Mouse (Mus musculus) liver, embryonic 14.5 days (tissue): ENCODE measurements around the gene Per1. TPM values are rescaled to one million over a fixed set of nuclear protein-coding genes. Genes with fewer than 3 reads are reported as not detected.

Experiments used
- ATAC-seq: fragments of 200-750 bp; cut with Nextera tagmentation; 2 replicates; pipeline ENCODE4 v1.8.0; 2017; ENCODE audit warnings: moderate number of reproducible peaks, mild to moderate bottlenecking, moderate library complexity; ENCODE audit not compliant: insufficient read depth
- DNase-seq, 3 experiments: peaks; one replicate each; pipeline ENCODE4 v3.0.0-alpha.2; 2012 to 2013; ENCODE audit warnings: low read depth in 3 of 3, low spot score in 3 of 3
- H3K27ac ChIP-seq: fragments of 300-500 bp; sonication (generic); 2 replicates; pipeline ENCODE4 v1.5.1; 2014; ENCODE audit warnings: moderate library complexity, mild to moderate bottlenecking, control low read depth, inconsistent platforms
- H3K27me3 ChIP-seq: fragments of 300-500 bp; sonication (generic); 2 replicates; pipeline ENCODE4 v1.6.1; 2014; ENCODE audit warnings: mild to moderate bottlenecking, low read length, moderate library complexity; ENCODE audit not compliant: control insufficient read depth, insufficient read depth
- H3K36me3 ChIP-seq: fragments of 300-500 bp; sonication (generic); replicated peaks from 2 replicates; pipeline ENCODE4 v1.6.1; 2014; ENCODE audit warnings: low read depth; ENCODE audit not compliant: control insufficient read depth, insufficient read depth
- H3K4me1 ChIP-seq, 2 experiments: fragments of 200-500 bp in 1 of 2; fragments of 300-500 bp in 1 of 2; sonication (generic) in 1 of 2; replicated peaks; 2 replicates each; pipeline ENCODE4 v1.6.1; 2012 to 2014; ENCODE audit warnings: antibody characterized with exemption in 1 of 2, inconsistent platforms in 1 of 2, low read length in 1 of 2; ENCODE audit not compliant: control insufficient read depth in 2 of 2, insufficient read depth in 2 of 2
- H3K4me2 ChIP-seq: fragments of 300-500 bp; sonication (generic); 2 replicates; pipeline ENCODE4 v1.6.1; 2014; ENCODE audit warnings: low read depth, mild to moderate bottlenecking, control low read depth, moderate library complexity
- H3K4me3 ChIP-seq, 2 experiments: fragments of 200-500 bp in 1 of 2; fragments of 300-500 bp in 1 of 2; sonication (generic) in 1 of 2; 2 replicates each; pipeline ENCODE4 v1.5.1; 2012 to 2014; ENCODE audit warnings: low read depth in 2 of 2, low read length in 2 of 2, mild to moderate bottlenecking in 2 of 2, control low read depth in 1 of 2, inconsistent platforms in 1 of 2, moderate library complexity in 1 of 2; ENCODE audit not compliant: insufficient read depth in 1 of 2
- H3K9ac ChIP-seq: fragments of 300-500 bp; sonication (generic); replicated peaks from 2 replicates; pipeline ENCODE4 v1.6.1; 2014; ENCODE audit warnings: mild to moderate bottlenecking, control low read depth, moderate library complexity
- H3K9me3 ChIP-seq: fragments of 300-500 bp; sonication (generic); 2 replicates; pipeline ENCODE4 v1.6.1; 2016; ENCODE audit warnings: low read length, mixed read lengths; ENCODE audit not compliant: control insufficient read depth
- CTCF ChIP-seq: IDR thresholded peaks from 2 replicates; pipeline ENCODE4 v1.5.1; 2016; ENCODE audit warnings: antibody characterized with exemption, low read depth, control low read depth
- EP300 ChIP-seq: IDR thresholded peaks from 2 replicates; pipeline ENCODE4 v1.6.1; 2016; ENCODE audit warnings: antibody characterized with exemption, low read depth
- WGBS: fragments of 180-500 bp; shearing (Covaris S2); extraction: QIAGEN DNeasy Blood & Tissue Kit; methylation state at CpG from one replicate; pipeline ENCODE4 v1.1.7; 2014; ENCODE audit not compliant: insufficient replicate concordance; 5-methylcytosine and 5-hydroxymethylcytosine counted together
- polyA plus RNA-seq, 2 experiments: library from polyadenylated mRNA; depleted of rRNA in 1 of 2; stranded (reverse) in 1 of 2; unstranded in 1 of 2; fragments of >200 nt; fragmentation: Nextera tagmentation in 1 of 2; extraction: Ambion mirVana in 1 of 2; gene quantifications; 2 replicates each; pipeline versions ENCODE4 v1.2.1 to v1.2.3; 2012 to 2014

The Per1 gene
- polyA plus RNA-seq, 2 experiments, result 1.9 to 4.2 TPM

GRCm38 (mm10) chr11:69105227-69105626 lies 10.2 kb downstream of the Per1 start:
- Histone ChIP-seq H3K9me3 (no peaks in the 10 kb centered on the region), H3K27me3 (no peaks in the 10 kb centered on the region), H3K4me3 (no peak overlapping the region), H3K36me3 (peaks cover 8% of the 10 kb centered on the region), H3K27ac (no peak overlapping the region), H3K4me1 (peaks cover 0 to 7% of the 10 kb centered on the region in 2 experiments; a peak in 2 of 4 replicates), H3K4me2 (no peak overlapping the region), H3K9ac (no peak overlapping the region)
- TF ChIP-seq EP300 (no peak), CTCF (no peak)
- no peak for ATAC-seq
- DNase-seq, result no peak
- 73% methylated on average over 6 of the region's 6 CpGs for WGBS

DNA sequence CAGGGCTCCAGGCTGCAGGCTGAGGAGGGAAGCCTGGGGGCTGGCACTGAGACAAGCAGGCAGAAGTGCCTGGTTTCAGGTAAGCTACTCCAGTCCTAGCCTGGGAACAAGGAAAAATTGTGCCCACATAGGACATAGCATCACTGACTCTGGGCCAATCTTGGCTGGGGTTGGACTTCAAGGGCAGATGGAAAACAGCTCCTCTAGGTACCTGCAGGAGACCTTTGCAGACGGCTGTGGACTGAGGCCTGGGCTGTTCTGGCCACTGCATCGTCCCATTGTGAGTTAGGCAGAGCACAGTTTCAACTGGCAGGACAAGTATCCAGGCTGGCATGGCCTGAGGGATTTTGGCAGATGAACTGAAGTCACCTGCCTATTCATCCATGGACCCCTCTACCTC lies 10.8 kb downstream of the Per1 start:
- no peak overlapping the region for H3K27ac ChIP-seq
- peaks cover 0 to 5% of the 10 kb centered on the region in 2 experiments; a peak in 3 of 4 replicates for H3K4me1 ChIP-seq
- H3K36me3 ChIP-seq, result peaks cover 8% of the 10 kb centered on the region
- H3K4me3 ChIP-seq, result no peak overlapping the region
- H3K4me2 ChIP-seq, result no peak overlapping the region
- TF ChIP-seq EP300, result no peak
- TF ChIP-seq CTCF, result no peak
- H3K9ac ChIP-seq, result no peak overlapping the region
- no peak for ATAC-seq
- WGBS, result 66% methylated on average over 2 of the region's 2 CpGs
- DNase-seq, result no peak
- H3K27me3 ChIP-seq, result no peaks in the 10 kb centered on the region
- H3K9me3 ChIP-seq, result no peaks in the 10 kb centered on the region

DNA sequence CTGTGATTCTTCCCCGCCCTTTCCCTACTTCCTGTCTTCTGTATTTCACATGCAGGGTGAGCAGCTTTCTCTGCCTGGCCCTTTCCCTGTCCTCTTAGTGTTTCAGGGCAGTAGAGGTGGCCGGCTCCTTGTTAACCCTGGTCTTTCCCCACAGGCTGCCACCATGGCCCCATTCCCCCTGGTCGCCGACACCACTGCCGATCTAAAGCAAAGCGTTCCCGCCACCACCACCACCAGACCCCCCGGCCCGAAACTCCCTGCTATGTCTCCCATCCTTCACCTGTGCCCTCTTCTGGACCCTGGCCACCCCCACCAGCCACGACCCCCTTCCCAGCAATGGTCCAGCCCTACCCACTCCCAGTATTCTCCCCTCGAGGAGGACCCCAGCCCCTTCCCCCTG lies 11.3 kb downstream of the Per1 start:
- no peaks in the 10 kb centered on the region for H3K9me3 ChIP-seq
- H3K4me1 ChIP-seq, result peaks cover under 1 to 8% of the 10 kb centered on the region in 2 experiments; a peak in 3 of 4 replicates
- DNase-seq (no peak), ATAC-seq (no peak)
- H3K4me2 ChIP-seq, result no peak overlapping the region
- no peaks in the 10 kb centered on the region for H3K27me3 ChIP-seq
- no peak overlapping the region for H3K27ac ChIP-seq
- TF ChIP-seq EP300, result no peak
- no peak for TF ChIP-seq CTCF
- H3K4me3 ChIP-seq, result no peak overlapping the region
- no peak overlapping the region for H3K9ac ChIP-seq
- 82% methylated on average over 11 of the region's 11 CpGs for WGBS
- peaks cover 8% of the 10 kb centered on the region for H3K36me3 ChIP-seq

DNA sequence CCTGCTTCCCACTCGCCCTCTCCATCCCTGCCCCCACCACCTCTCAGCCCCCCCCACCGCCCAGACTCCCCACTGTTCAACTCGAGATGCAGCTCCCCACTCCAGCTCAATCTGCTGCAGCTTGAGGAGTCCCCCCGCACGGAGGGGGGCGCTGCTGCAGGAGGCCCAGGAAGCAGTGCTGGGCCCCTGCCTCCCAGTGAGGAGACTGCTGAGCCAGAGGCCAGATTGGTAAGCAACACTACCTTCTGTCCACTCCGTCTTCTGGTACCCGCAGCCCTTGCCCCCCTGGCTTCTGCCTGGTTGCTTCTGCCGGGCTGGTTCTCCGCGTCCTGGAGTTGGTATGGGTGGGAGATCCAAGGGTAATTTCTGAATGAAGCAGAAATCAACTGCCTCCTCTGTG lies 11.8 kb downstream of the Per1 start:
- peaks cover 8% of the 10 kb centered on the region for H3K36me3 ChIP-seq

DNA sequence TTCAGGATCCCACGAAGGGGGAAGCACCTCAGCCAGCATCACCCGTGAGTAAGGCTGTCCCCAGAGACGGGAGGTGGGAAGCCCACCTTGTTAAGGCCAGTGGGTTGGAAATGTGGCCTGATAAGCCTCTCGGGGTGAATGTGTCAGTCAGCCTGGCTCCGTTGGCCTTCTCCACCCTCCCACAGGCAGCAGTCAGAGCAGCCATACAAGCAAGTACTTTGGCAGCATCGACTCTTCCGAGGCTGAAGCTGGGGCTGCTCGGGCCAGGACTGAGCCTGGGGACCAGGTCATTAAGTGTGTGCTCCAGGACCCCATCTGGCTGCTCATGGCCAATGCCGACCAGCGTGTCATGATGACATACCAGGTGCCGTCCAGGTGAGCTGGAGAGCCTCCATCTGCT lies 12.7 kb downstream of the Per1 start:
- Histone ChIP-seq H3K27me3 (no peaks in the 10 kb centered on the region; the same call in 1 of the 2 replicates), H3K27ac (no peak overlapping the region), H3K4me2 (no peak overlapping the region), H3K4me1 (peaks cover 4 to 17% of the 10 kb centered on the region in 2 experiments), H3K9ac (no peak overlapping the region), H3K9me3 (no peaks in the 10 kb centered on the region), H3K4me3 (no peak overlapping the region), H3K36me3 (peaks cover 8% of the 10 kb centered on the region)
- ATAC-seq (no peak), DNase-seq (no peak)
- no peak for TF ChIP-seq CTCF
- no peak for TF ChIP-seq EP300
- WGBS, result 74% methylated on average over 11 of the region's 11 CpGs

More for the DNA sequence above, 11.8 kb downstream of the Per1 start:
- ATAC-seq (no peak), DNase-seq (no peak)
- Histone ChIP-seq H3K9me3 (no peaks in the 10 kb centered on the region), H3K4me2 (no peak overlapping the region), H3K4me3 (no peak overlapping the region), H3K9ac (no peak overlapping the region), H3K27me3 (no peaks in the 10 kb centered on the region), H3K27ac (no peak overlapping the region), H3K4me1 (peaks cover 4 to 13% of the 10 kb centered on the region in 2 experiments)
- TF ChIP-seq EP300 (no peak), CTCF (no peak)
- WGBS, result 83% methylated on average over 11 of the region's 11 CpGs
